Mouse (Mus musculus) macrophage (primary cell): Measurements from ENCODE around the gene U90926. TPM values are rescaled to one million over a fixed set of nuclear protein-coding genes. Genes with fewer than 3 reads are reported as not detected.

ENCODE experiments used
- H3K27ac ChIP-seq: fragments of 350-480 bp; formaldehyde crosslinking; 2 replicates; pipeline ENCODE4 v1.9.0; 2021
- H3K36me3 ChIP-seq: fragments of 350-480 bp; formaldehyde crosslinking; 2 replicates; pipeline ENCODE4 v1.9.0; 2021; ENCODE audit errors: inconsistent target
- H3K4me3 ChIP-seq: fragments of 350-480 bp; formaldehyde crosslinking; 2 replicates; pipeline ENCODE4 v1.9.0; 2021; ENCODE audit errors: inconsistent target
- H3K79me2 ChIP-seq: fragments of 350-480 bp; formaldehyde crosslinking; 2 replicates; pipeline ENCODE4 v1.9.0; 2021; ENCODE audit errors: inconsistent target
- WGBS: methylation state at CpG from one replicate; pipeline ENCODE4 v1.1.7; 2026; ENCODE audit warnings: inconsistent platforms; ENCODE audit not compliant: missing documents; 5-methylcytosine and 5-hydroxymethylcytosine counted together
- polyA plus RNA-seq: library from polyadenylated mRNA; stranded (reverse); fragments of 250-400 nt; gene quantifications from 3 replicates; pipeline ENCODE4 v1.2.4, GENCODE M21; 2018; ENCODE audit warnings: inconsistent platforms
- total RNA-seq, 78 experiments: library from RNA; depleted of rRNA; stranded (reverse); fragments of 250-400 nt; gene quantifications; 1 replicate in 9 of 78; 2 replicates in 24 of 78; 3 replicates in 43 of 78; 4 replicates in 2 of 78; pipeline ENCODE4 v1.2.4; 2018; ENCODE audit warnings: inconsistent platforms in 56 of 78

U90926 gene
- not detected for total RNA-seq (2018; cell fraction: chromatin; rRNA removed)
- under 1 TPM in 5 of 26 experiments, not detected in 21; 0.31 to 0.96 (median 0.53) TPM for total RNA-seq (2018; cell fraction: cytosol; rRNA removed)
- total RNA-seq (2018; cell fraction: nucleus; rRNA removed) = not detected
- not detected in 3 replicates for polyA plus RNA-seq

- H3K79me2 ChIP-seq = no peaks in the 10 kb centered on the region
- no peaks in the 10 kb centered on the region for H3K36me3 ChIP-seq
- 78% methylated on average over 4 of the region's 4 CpGs for WGBS
- H3K4me3 ChIP-seq = no peak within 1 kb of the TSS
- H3K27ac ChIP-seq = no peak within 1 kb of the TSS
Measured at GRCm38 (mm10) chr5:92215308-92215707, at the start of gene U90926. Gene U90926, minus strand, starts transcription at chr5:92215408.

- H3K4me3 ChIP-seq = no peak overlapping the region
- peaks cover 6% of the 10 kb centered on the region; the same call in 1 of the 2 replicates for H3K36me3 ChIP-seq
- no peak overlapping the region for H3K27ac ChIP-seq
- H3K79me2 ChIP-seq = no peaks in the 10 kb centered on the region
- 96% methylated on average over 4 of the region's 4 CpGs for WGBS
Measured at GRCm38 (mm10) chr5:92263761-92264359, 48.7 kb upstream of the U90926 start.

- Histone ChIP-seq H3K4me3 (no peak overlapping the region), H3K36me3 (peaks cover 8% of the 10 kb centered on the region; the same call in 1 of the 2 replicates), H3K27ac (no peak overlapping the region), H3K79me2 (no peaks in the 10 kb centered on the region)
- 81% methylated on average over 8 of the region's 8 CpGs for WGBS
Measured at GRCm38 (mm10) chr5:92262646-92263045, 47.4 kb upstream of the U90926 start.

GRCm38 (mm10) chr5:92256218-92256617 is 41.0 kb upstream of the U90926 start, which contains the start of gene Ppef2:
Gene Ppef2, minus strand, starts transcription at chr5:92256278.
- Histone ChIP-seq H3K4me3 (no peak within 1 kb of the TSS), H3K27ac (no peak within 1 kb of the TSS), H3K79me2 (no peaks in the 10 kb centered on the region), H3K36me3 (0 out of 2 replicates have a peak, but pooled peaks cover 4% of the 10 kb centered on the region)
- 81% methylated on average over 6 of the region's 6 CpGs for WGBS

- H3K36me3 ChIP-seq = 0 out of 2 replicates have a peak, but pooled peaks cover 4% of the 10 kb centered on the region
- WGBS = 9% methylated on average over 6 of the region's 6 CpGs
- no peaks in the 10 kb centered on the region for H3K79me2 ChIP-seq
- no peak overlapping the region for H3K27ac ChIP-seq
- H3K4me3 ChIP-seq = no peak overlapping the region
Measured at GRCm38 (mm10) chr5:92254476-92254875, 39.3 kb upstream of the U90926 start.

GRCm38 (mm10) chr5:92252797-92253343 is 37.7 kb upstream of the U90926 start:
- H3K4me3 ChIP-seq = no peak overlapping the region
- no peaks in the 10 kb centered on the region for H3K79me2 ChIP-seq
- no peaks in the 10 kb centered on the region for H3K36me3 ChIP-seq
- H3K27ac ChIP-seq = no peak overlapping the region
- 56% methylated on average over 18 of the region's 18 CpGs for WGBS

GRCm38 (mm10) chr5:92252031-92252430 is 36.8 kb upstream of the U90926 start:
- Histone ChIP-seq H3K36me3 (no peaks in the 10 kb centered on the region), H3K27ac (no peak overlapping the region), H3K4me3 (no peak overlapping the region), H3K79me2 (no peaks in the 10 kb centered on the region)
- 94% methylated on average over 6 of the region's 6 CpGs for WGBS

- no peaks in the 10 kb centered on the region for H3K79me2 ChIP-seq
Measured at GRCm38 (mm10) chr5:92248614-92249013, 33.4 kb upstream of the U90926 start.

GRCm38 (mm10) chr5:92245483-92245882 is 30.3 kb upstream of the U90926 start:
- WGBS = 3% methylated on average over 9 of the region's 9 CpGs
- Histone ChIP-seq H3K4me3 (no peak overlapping the region), H3K79me2 (no peaks in the 10 kb centered on the region), H3K27ac (no peak overlapping the region), H3K36me3 (no peaks in the 10 kb centered on the region)

More at GRCm38 (mm10) chr5:92248614-92249013, 33.4 kb upstream of the U90926 start:
- Histone ChIP-seq H3K4me3 (no peak overlapping the region), H3K36me3 (no peaks in the 10 kb centered on the region), H3K27ac (no peak overlapping the region)
- 85% methylated on average over 11 of the region's 11 CpGs for WGBS

GRCm38 (mm10) chr5:92244900-92245299 is 29.7 kb upstream of the U90926 start:
- 91% methylated on average over 2 of the region's 2 CpGs for WGBS
- no peak overlapping the region for H3K27ac ChIP-seq
- H3K4me3 ChIP-seq = no peak overlapping the region
- no peaks in the 10 kb centered on the region for H3K79me2 ChIP-seq
- no peaks in the 10 kb centered on the region for H3K36me3 ChIP-seq

GRCm38 (mm10) chr5:92240769-92241168 is 25.6 kb upstream of the U90926 start:
- Histone ChIP-seq H3K4me3 (no peak overlapping the region), H3K36me3 (no peaks in the 10 kb centered on the region)
- WGBS = 95% methylated on average over 12 of the region's 12 CpGs

GRCm38 (mm10) chr5:92239333-92240232 is 24.4 kb upstream of the U90926 start:
- H3K79me2 ChIP-seq = no peaks in the 10 kb centered on the region
- H3K4me3 ChIP-seq = no peak overlapping the region
- no peak overlapping the region for H3K27ac ChIP-seq
- H3K36me3 ChIP-seq = no peaks in the 10 kb centered on the region
- WGBS = 50% methylated on average over 29 of the region's 29 CpGs

More at GRCm38 (mm10) chr5:92240769-92241168, 25.6 kb upstream of the U90926 start:
- no peak overlapping the region for H3K27ac ChIP-seq
- no peaks in the 10 kb centered on the region for H3K79me2 ChIP-seq

GRCm38 (mm10) chr5:92234939-92235557 is 19.8 kb upstream of the U90926 start:
- Histone ChIP-seq H3K79me2 (no peaks in the 10 kb centered on the region), H3K4me3 (no peak overlapping the region), H3K27ac (no peak overlapping the region), H3K36me3 (no peaks in the 10 kb centered on the region)
- 4% methylated on average over 5 of the region's 5 CpGs for WGBS

- no peaks in the 10 kb centered on the region for H3K79me2 ChIP-seq
- H3K4me3 ChIP-seq = no peak overlapping the region
- WGBS = 93% methylated on average over 4 of the region's 4 CpGs
- H3K27ac ChIP-seq = no peak overlapping the region
- H3K36me3 ChIP-seq = no peaks in the 10 kb centered on the region
Measured at GRCm38 (mm10) chr5:92233366-92233765, 18.2 kb upstream of the U90926 start.
